Mouse (Mus musculus) erythroblast, embryonic 14.5 days (primary cell): ENCODE measurements around the gene Myrf.

Source experiments
- GATA1 ChIP-seq: IDR thresholded peaks from 2 replicates; pipeline ENCODE4 v1.6.1; 2012; ENCODE audit warnings: low read length, inconsistent platforms, mixed read lengths
- TAL1 ChIP-seq: IDR thresholded peaks from 3 replicates; pipeline ENCODE4 v1.6.1; 2012; ENCODE audit warnings: low read length, inconsistent platforms, mixed read lengths

DNA sequence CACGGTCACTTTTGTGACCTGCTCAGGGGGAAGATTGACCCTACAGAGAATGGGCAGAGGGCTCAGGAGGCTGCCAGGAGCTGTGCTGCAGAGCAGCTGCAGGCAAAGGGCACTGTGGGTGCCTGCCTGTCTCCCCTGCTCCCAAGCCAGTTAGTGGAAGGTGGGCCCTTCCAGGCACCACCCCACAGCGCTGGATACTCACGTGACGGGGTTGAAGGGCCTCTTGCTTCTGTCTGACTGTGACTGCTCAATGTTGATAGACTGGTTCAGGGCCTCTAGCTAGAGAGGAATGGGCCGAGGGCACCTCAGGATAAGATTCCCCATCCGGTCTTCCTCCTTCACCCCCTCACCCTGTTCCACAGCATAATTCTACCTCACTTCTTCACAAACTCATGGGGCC lies 21.0 kb downstream of the Myrf start:
- TF ChIP-seq GATA1, result no peak
- TF ChIP-seq TAL1, result no peak
